Mouse (Mus musculus): ENCODE data around the gene Cyp2c29.

- no peak for TF ChIP-seq POLR2A (IDR thresholded peaks at IDR 0.05; ENCODE audit: borderline replicate concordance, extremely low read depth, low read depth, low read length)
- no peak for TF ChIP-seq CTCF (IDR thresholded peaks at IDR 0.05; ENCODE audit: insufficient read depth, low read length)
Measured at GRCm38 (mm10) chr19:39286825-39287224, 17.6 kb downstream of the Cyp2c29 start.

Data from lung, adult 2 months (tissue).